Comparison of ENCODE assay signal across 8 mouse cellular contexts in the genomic region with DNA sequence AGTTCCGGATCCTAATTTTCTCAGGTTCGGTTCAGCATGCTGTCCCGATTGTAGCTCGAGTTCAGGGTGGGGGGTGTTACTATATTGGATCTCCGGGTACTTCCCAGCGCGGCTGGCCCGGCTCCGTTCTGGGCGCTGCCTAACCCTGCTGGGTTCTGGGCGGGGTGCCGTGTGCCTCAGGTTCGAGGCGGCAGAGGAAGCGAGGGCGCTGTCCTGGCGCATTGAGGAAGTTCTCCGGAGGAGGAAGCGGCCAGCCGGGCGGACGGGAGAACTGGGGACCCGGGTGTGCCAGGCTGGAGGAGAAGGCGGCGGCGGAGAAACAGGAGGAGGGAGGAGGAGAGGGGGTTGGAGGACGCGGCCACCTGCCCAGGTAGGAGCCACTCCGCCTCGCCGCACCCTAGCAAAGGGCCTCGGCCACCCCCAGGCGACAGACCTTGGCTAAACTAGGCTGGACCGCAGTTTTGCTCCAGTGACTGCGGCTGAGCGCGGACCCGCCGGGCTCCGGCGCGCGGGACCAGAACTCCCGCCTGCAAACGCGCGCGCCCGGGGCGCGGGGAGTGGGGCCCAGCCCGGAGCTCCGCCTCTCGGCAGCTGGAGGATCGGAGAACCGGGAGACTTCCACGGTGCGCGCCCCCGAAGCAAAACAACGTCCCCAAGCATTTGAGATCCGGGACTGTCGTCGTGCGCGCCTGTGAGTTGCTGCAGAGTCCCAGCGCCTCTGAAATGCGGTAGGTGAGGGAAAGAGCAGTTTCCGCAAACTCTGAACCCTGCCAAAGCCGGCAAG. TPM values are rescaled to one million over a fixed set of nuclear protein-coding genes. Genes with fewer than 3 reads are reported as not detected.
DNase-seq lines count a peak whose midpoint lies in the region; ATAC-seq lines count a peak whose summit lies in the region.

A gene (plus strand): TSS at position 296 of the 784 bp plus-strand sequence.

- WGBS in forebrain, embryonic 12.5 days = under 1% methylated on average over 70 of the region's 70 CpGs

- peak; percentile 41 for DNase-seq in ovary, adult 18-20 months (ENCODE audit: low spot score)
- no peak for DNase-seq in ovary, postnatal 14 days (ENCODE audit: low spot score)
- DNase-seq in heart, postnatal 14 days = peak; percentile 76 to 79
- peak; percentile 44 to 69 for DNase-seq in layer of hippocampus, postnatal 10 days (ENCODE audit: low spot score in 2 of 2)
- DNase-seq in lung, postnatal 36 days = peak; percentile 69
- DNase-seq in retina, postnatal 1 day = peak; percentile 83
- peak; percentile 88 for DNase-seq in thymus, postnatal 4 days

- no peak within 1 kb of the TSS for H3K27ac ChIP-seq in forebrain, embryonic 12.5 days

- peak within 1 kb of the TSS; percentile 58 for H3K4me3 ChIP-seq in forebrain, embryonic 12.5 days (replicated peaks)

- H3K36me3 ChIP-seq in forebrain, embryonic 12.5 days (replicated peaks) = no peaks in the 10 kb centered on the region

- no peaks in the 10 kb centered on the region for H3K9me3 ChIP-seq in forebrain, embryonic 12.5 days

- peaks cover 11% of the 10 kb centered on the region for H3K4me1 ChIP-seq in forebrain, embryonic 12.5 days

- peak within 1 kb of the TSS; percentile 61 for H3K9ac ChIP-seq in forebrain, embryonic 12.5 days

- H3K27me3 ChIP-seq in forebrain, embryonic 12.5 days = peaks cover 36% of the 10 kb centered on the region

- intact Hi-C loops in heart, postnatal 14 days (cut with DNase I) = no loop called here

- H3K4me2 ChIP-seq in forebrain, embryonic 12.5 days = peak within 1 kb of the TSS; percentile 95

- peak; percentile 60 for ATAC-seq in forebrain, embryonic 12.5 days (ENCODE audit: low FRiP score)

RNA-seq across cellular contexts. Expression of the gene that starts here (rescaled TPM):
- polyA plus RNA-seq in forebrain, embryonic 12.5 days (2016; fragmentation: Nextera tagmentation; extraction: Ambion mirVana) = 1.3 and 1.6 TPM in 2 replicates
- 10 to 100 TPM; 19.1 to 20.8 TPM for total RNA-seq in heart, postnatal 14 days (2021)
- total RNA-seq in layer of hippocampus, postnatal 10 days (2021) = 1 to 10 TPM; 6.6 to 8.2 TPM
